8 mouse cellular contexts compared by ENCODE assay signal in genomic region chr11:42182825-42183152, GRCm38 (mm10). TPM values are rescaled to one million over a fixed set of nuclear protein-coding genes. Genes with fewer than 3 reads are reported as not detected.
DNase-seq lines count a peak whose midpoint lies in the region; ATAC-seq lines count a peak whose summit lies in the region.

Gabra1 (minus strand) TSS chr11:42182930.

- peaks cover 11% of the 10 kb centered on the region for H3K27me3 ChIP-seq in heart, embryonic 14.5 days (ENCODE audit: control insufficient read depth, insufficient read depth, low read length)
- H3K27me3 ChIP-seq in neural tube, embryonic 11.5 days (ENCODE audit: control insufficient read depth, insufficient read depth, low read length) = peaks cover 5% of the 10 kb centered on the region; the same call in 1 of the 2 replicates

- H3K9ac ChIP-seq in heart, embryonic 14.5 days (ENCODE audit: low read length) = peak within 1 kb of the TSS; percentile 73
- H3K9ac ChIP-seq in neural tube, embryonic 11.5 days (ENCODE audit: low read length) = peak within 1 kb of the TSS; percentile 53

- H3K4me3 ChIP-seq in heart, embryonic 14.5 days (ENCODE audit: control insufficient read depth in 1 of 2, insufficient read depth in 1 of 2, low read depth in 1 of 2, low read length in 2 of 2) = peak within 1 kb of the TSS; percentile 61 to 69
- H3K4me3 ChIP-seq in neural tube, embryonic 11.5 days (ENCODE audit: low read depth, low read length) = peak within 1 kb of the TSS; percentile 45

- H3K36me3 ChIP-seq in heart, embryonic 14.5 days (ENCODE audit: control insufficient read depth, insufficient read depth, low read length) = no peaks in the 10 kb centered on the region
- H3K36me3 ChIP-seq in neural tube, embryonic 11.5 days (ENCODE audit: control insufficient read depth, insufficient read depth, low read length) = no peaks in the 10 kb centered on the region

- H3K4me2 ChIP-seq in heart, embryonic 14.5 days (ENCODE audit: low read length) = peak within 1 kb of the TSS; percentile 95
- peak within 1 kb of the TSS; percentile 71 for H3K4me2 ChIP-seq in neural tube, embryonic 11.5 days (ENCODE audit: low read depth)

- DNase-seq in heart, postnatal 10 days = no peak
- DNase-seq in cerebellum, adult 18-20 months = peak; percentile 63 to 68
- DNase-seq in frontal cortex, adult 2 months (ENCODE audit: extremely low spot score in 1 of 2, low spot score in 1 of 2) = peak; percentile 23 to 61
- DNase-seq in left cerebral cortex, postnatal 25 days (ENCODE audit: low spot score in 2 of 2) = peak; percentile 49 to 78
- peak; percentile 51 for DNase-seq in neural tube, embryonic 11.5 days (ENCODE audit: low spot score)
- no peak for DNase-seq in spleen, postnatal 36 days (ENCODE audit: low spot score in 2 of 2)

- peaks cover 2 to 4% of the 10 kb centered on the region in 2 experiments; a peak in 2 of 4 replicates for H3K4me1 ChIP-seq in heart, embryonic 14.5 days (ENCODE audit: control insufficient read depth in 2 of 2, insufficient read depth in 2 of 2, low read length in 2 of 2)
- no peaks in the 10 kb centered on the region for H3K4me1 ChIP-seq in neural tube, embryonic 11.5 days (ENCODE audit: control insufficient read depth, insufficient read depth, low read length)

- H3K27ac ChIP-seq in heart, embryonic 14.5 days (replicated peaks in 1 of 2; ENCODE audit: control insufficient read depth in 1 of 2, insufficient read depth in 1 of 2, low read depth in 2 of 2, low read length in 2 of 2) = no peak within 1 kb of the TSS
- no peak within 1 kb of the TSS for H3K27ac ChIP-seq in neural tube, embryonic 11.5 days (ENCODE audit: low read depth, low read length)

- H3K9me3 ChIP-seq in heart, embryonic 14.5 days (ENCODE audit: control insufficient read depth, low read length) = no peaks in the 10 kb centered on the region
- H3K9me3 ChIP-seq in neural tube, embryonic 11.5 days (ENCODE audit: control insufficient read depth, low read length) = no peaks in the 10 kb centered on the region

- intact Hi-C loops in heart, postnatal 10 days (cut with DNase I) = no loop called here
- intact Hi-C loops in left cerebral cortex, postnatal 25 days (cut with DNase I) = loop anchor here (1.0 to 10.0 kb wide), 4 partner anchors 209 to 1162 kb away; no protein-coding TSS in a partner anchor

- ATAC-seq in heart, embryonic 14.5 days (ENCODE audit: insufficient number of reproducible peaks, insufficient read depth, low FRiP score, low read depth) = no peak
- ATAC-seq in neural tube, embryonic 11.5 days (ENCODE audit: insufficient read depth, low FRiP score, low TSS enrichment) = peak; percentile 82
- ATAC-seq in activated CD4-positive, CD25-positive, alpha-beta regulatory T cell, adult 4 months = no peak

- WGBS in heart, embryonic 14.5 days = 4% methylated on average over 13 of the region's 13 CpGs
- 3% methylated on average over 13 of the region's 13 CpGs for WGBS in neural tube, embryonic 11.5 days

RNA-seq across cellular contexts. Expression of gene Gabra1, which starts in this region (rescaled TPM):
- polyA plus RNA-seq in heart, embryonic 14.5 days (2014; fragmentation: Nextera tagmentation; extraction: Ambion mirVana) = 1.3 and 1.9 TPM in 2 replicates
- under 1 TPM; 0.37 to 0.67 TPM for total RNA-seq in heart, postnatal 10 days (2021)
- 113 and 124 TPM in 2 replicates for polyA plus RNA-seq in frontal cortex, adult 2 months (2012; rRNA removed)
- 100 to 1,000 TPM; 598 to 617 TPM for total RNA-seq in left cerebral cortex, postnatal 25 days (2021)
- 0.38 and 0.73 TPM in 2 replicates for polyA plus RNA-seq in neural tube, embryonic 11.5 days (2014; fragmentation: Nextera tagmentation; extraction: Ambion mirVana)
- under 1 TPM in 1 of 2 experiments, not detected in 1; 0.16 TPM for polyA plus RNA-seq in activated CD4-positive, CD25-positive, alpha-beta regulatory T cell, adult 4 months (2017; shearing (Covaris generic))

Comparison
In these comparisons a context has a peak if more than half of its experiments do, and no peak if none do; other contexts are left out.
1. RNA of gene Gabra1 (total RNA-seq): 598 to 617 TPM in left cerebral cortex, postnatal 25 days; 0.37 to 0.67 TPM in heart, postnatal 10 days; every median in the first group is over 100 times any median in the second.
2. RNA of gene Gabra1 (polyA plus RNA-seq): 113 to 124 TPM in frontal cortex, adult 2 months; 1.3 to 1.9 TPM in heart, embryonic 14.5 days, 0.38 to 0.73 TPM in neural tube, embryonic 11.5 days and 0.16 TPM in activated CD4-positive, CD25-positive, alpha-beta regulatory T cell, adult 4 months; every median in the first group is over 10 times any median in the second.
3. Peak in DNase-seq, ATAC-seq, H3K4me3 ChIP-seq, H3K9ac ChIP-seq and H3K4me2 ChIP-seq in neural tube, embryonic 11.5 days; RNA of the gene not detected or under 1 TPM.
4. DNase-seq: peak in cerebellum, adult 18-20 months (2 of 2), frontal cortex, adult 2 months (2 of 2) and left cerebral cortex, postnatal 25 days (2 of 2); none in heart, postnatal 10 days (0 of 2) and spleen, postnatal 36 days (0 of 2).